Mouse (Mus musculus): Measurements from ENCODE around the gene Ifrd2. TPM values are rescaled to one million over a fixed set of nuclear protein-coding genes. Genes with fewer than 3 reads are reported as not detected.

The Ifrd2 gene
- polyA plus RNA-seq, 1 experiment from 2014 or later, result 64.6 TPM

GRCm38 (mm10) chr9:107606591-107606990 is 19.1 kb downstream of the Ifrd2 start:
- Histone ChIP-seq H3K9ac (peak overlapping the region; percentile 29; the same call in 1 of the 2 replicates), H3K27me3 (ENCODE audit: insufficient read depth, low read length) (no peaks in the 10 kb centered on the region), H3K9me3 (ENCODE audit: low read depth, low read length) (no peaks in the 10 kb centered on the region), H3K27ac (ENCODE audit: low read depth) (peak overlapping the region; percentile 50; the same call in 1 of the 2 replicates), H3K4me3 (ENCODE audit: low read depth, low read length) (peak overlapping the region; percentile 12; the same call in 1 of the 2 replicates), H3K36me3 (ENCODE audit: insufficient read depth) (no peaks in the 10 kb centered on the region), H3K4me1 (ENCODE audit: insufficient read depth) (peaks cover 31% of the 10 kb centered on the region), H3K4me2 (peak overlapping the region; percentile 47)
- no peak for TF ChIP-seq CTCF (IDR thresholded peaks at IDR 0.05; ENCODE audit: low read depth)
- no peak for DNase-seq
- no peak for ATAC-seq (ENCODE audit: insufficient read depth)
- WGBS, result 12% methylated on average over 9 of the region's 9 CpGs

- no peak for DNase-seq
- peak overlapping the region; percentile 29; the same call in 1 of the 2 replicates for H3K9ac ChIP-seq
Observed at GRCm38 (mm10) chr9:107607036-107607435, 19.6 kb downstream of the Ifrd2 start.

GRCm38 (mm10) chr9:107607653-107608245 is 20.3 kb downstream of the Ifrd2 start:
- H3K36me3 ChIP-seq (ENCODE audit: insufficient read depth), result no peaks in the 10 kb centered on the region
- H3K27ac ChIP-seq (ENCODE audit: low read depth), result peak overlapping the region; percentile 54; the same call in 1 of the 2 replicates
- H3K27me3 ChIP-seq (ENCODE audit: insufficient read depth, low read length), result no peaks in the 10 kb centered on the region
- TF ChIP-seq CTCF (IDR thresholded peaks at IDR 0.05; ENCODE audit: low read depth), result no peak
- peak overlapping the region; percentile 47; the same call in 1 of the 2 replicates for H3K4me2 ChIP-seq
- ATAC-seq (ENCODE audit: insufficient read depth), result no peak
- 23% methylated on average over 9 of the region's 9 CpGs for WGBS
- no peak overlapping the region for H3K4me3 ChIP-seq (ENCODE audit: low read depth, low read length)
- peak overlapping the region; percentile 30; the same call in 1 of the 2 replicates for H3K9ac ChIP-seq
- peaks cover 39% of the 10 kb centered on the region for H3K4me1 ChIP-seq (ENCODE audit: insufficient read depth)
- no peaks in the 10 kb centered on the region for H3K9me3 ChIP-seq (ENCODE audit: low read depth, low read length)
- no peak for DNase-seq

More at GRCm38 (mm10) chr9:107607036-107607435, 19.6 kb downstream of the Ifrd2 start:
- Histone ChIP-seq H3K36me3 (ENCODE audit: insufficient read depth) (no peaks in the 10 kb centered on the region), H3K27me3 (ENCODE audit: insufficient read depth, low read length) (no peaks in the 10 kb centered on the region), H3K4me3 (ENCODE audit: low read depth, low read length) (peak overlapping the region; percentile 12; the same call in 1 of the 2 replicates), H3K4me2 (peak overlapping the region; percentile 47), H3K4me1 (ENCODE audit: insufficient read depth) (peaks cover 35% of the 10 kb centered on the region), H3K9me3 (ENCODE audit: low read depth, low read length) (no peaks in the 10 kb centered on the region), H3K27ac (ENCODE audit: low read depth) (peak overlapping the region; percentile 54; the same call in 1 of the 2 replicates)
- no peak for ATAC-seq (ENCODE audit: insufficient read depth)
- 53% methylated on average over 2 of the region's 2 CpGs for WGBS
- TF ChIP-seq CTCF (IDR thresholded peaks at IDR 0.05; ENCODE audit: low read depth), result no peak

DNA sequence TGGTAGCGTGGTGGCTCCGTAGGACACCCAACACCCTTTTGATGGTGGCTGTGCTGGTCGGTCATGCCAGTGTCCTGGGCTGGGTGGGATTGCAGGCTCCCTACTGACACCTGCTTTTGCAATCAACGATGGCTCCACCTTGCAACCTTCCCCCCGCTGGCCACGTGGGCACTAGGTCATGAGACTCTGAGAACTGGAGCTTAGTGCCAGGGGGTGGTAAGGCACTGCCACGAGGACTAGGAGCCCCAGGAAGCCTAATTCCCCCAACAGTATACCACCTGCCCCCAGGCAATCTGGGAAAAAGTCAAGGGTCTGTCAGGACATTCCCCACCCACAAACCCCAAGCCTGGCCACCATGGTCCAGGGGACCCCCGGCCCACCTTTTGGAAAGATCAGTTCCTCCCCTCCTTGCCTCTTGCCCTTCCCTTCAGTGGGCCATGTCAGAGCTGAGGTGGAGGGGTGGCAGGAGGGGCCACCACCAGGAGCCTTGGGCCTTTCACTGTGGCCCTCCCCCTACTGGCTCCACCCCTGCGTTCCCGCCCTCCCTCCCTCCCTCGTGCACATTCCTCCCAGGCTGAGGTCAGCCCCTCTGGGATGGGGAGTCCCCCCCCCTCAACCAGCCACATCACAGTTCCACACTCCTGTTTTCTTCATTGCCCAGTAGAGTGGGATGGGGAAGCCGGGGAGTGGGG is 21.4 kb downstream of the Ifrd2 start, which contains the start of gene Sema3b:
Sema3b (minus strand) TSS at position 489 of the 692 bp plus-strand sequence.
- no peak for TF ChIP-seq CTCF (IDR thresholded peaks at IDR 0.05; ENCODE audit: low read depth)
- Histone ChIP-seq H3K36me3 (ENCODE audit: insufficient read depth) (peaks cover 4% of the 10 kb centered on the region; the same call in 1 of the 2 replicates), H3K9ac (no peak within 1 kb of the TSS; the same call in 1 of the 2 replicates), H3K4me2 (peak within 1 kb of the TSS; percentile 47), H3K4me1 (ENCODE audit: insufficient read depth) (peaks cover 39% of the 10 kb centered on the region), H3K9me3 (ENCODE audit: low read depth, low read length) (no peaks in the 10 kb centered on the region), H3K27ac (ENCODE audit: low read depth) (peak within 1 kb of the TSS; percentile 54; the same call in 1 of the 2 replicates), H3K27me3 (ENCODE audit: insufficient read depth, low read length) (no peaks in the 10 kb centered on the region), H3K4me3 (ENCODE audit: low read depth, low read length) (no peak within 1 kb of the TSS)
- ATAC-seq (ENCODE audit: insufficient read depth) (no peak), DNase-seq (peak; percentile 45)
- 40% methylated on average over 12 of the region's 12 CpGs for WGBS

DNA sequence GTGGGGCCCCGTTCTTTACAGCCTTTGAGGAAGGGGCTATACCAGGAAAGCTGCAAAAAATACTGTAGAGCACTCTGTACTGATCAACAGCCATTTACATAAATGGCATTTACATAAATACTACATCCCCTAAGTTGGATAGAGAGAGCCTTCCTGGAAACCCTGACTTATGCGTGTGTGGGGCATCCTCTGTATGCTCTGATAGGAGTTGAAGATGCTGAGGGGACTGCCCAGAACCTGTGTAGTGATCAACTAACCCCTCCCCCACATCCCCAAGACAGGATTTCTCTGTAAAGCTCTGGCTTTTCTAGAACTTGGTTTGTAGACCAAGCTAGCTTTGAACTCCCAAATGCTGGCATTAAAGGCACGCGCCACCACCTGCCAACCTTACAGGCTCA is 22.0 kb downstream of the Ifrd2 start:
- WGBS, result 69% methylated on average over 4 of the region's 4 CpGs
- no peaks in the 10 kb centered on the region for H3K9me3 ChIP-seq (ENCODE audit: low read depth, low read length)
- H3K27me3 ChIP-seq (ENCODE audit: insufficient read depth, low read length), result no peaks in the 10 kb centered on the region
- H3K36me3 ChIP-seq (ENCODE audit: insufficient read depth), result peaks cover 10% of the 10 kb centered on the region
- no peak overlapping the region for H3K4me2 ChIP-seq
- no peak overlapping the region for H3K27ac ChIP-seq (ENCODE audit: low read depth)
- peaks cover 39% of the 10 kb centered on the region for H3K4me1 ChIP-seq (ENCODE audit: insufficient read depth)
- H3K9ac ChIP-seq, result no peak overlapping the region
- TF ChIP-seq CTCF (IDR thresholded peaks at IDR 0.05; ENCODE audit: low read depth), result no peak
- ATAC-seq (ENCODE audit: insufficient read depth) (no peak), DNase-seq (no peak)
- no peak overlapping the region for H3K4me3 ChIP-seq (ENCODE audit: low read depth, low read length)

DNA sequence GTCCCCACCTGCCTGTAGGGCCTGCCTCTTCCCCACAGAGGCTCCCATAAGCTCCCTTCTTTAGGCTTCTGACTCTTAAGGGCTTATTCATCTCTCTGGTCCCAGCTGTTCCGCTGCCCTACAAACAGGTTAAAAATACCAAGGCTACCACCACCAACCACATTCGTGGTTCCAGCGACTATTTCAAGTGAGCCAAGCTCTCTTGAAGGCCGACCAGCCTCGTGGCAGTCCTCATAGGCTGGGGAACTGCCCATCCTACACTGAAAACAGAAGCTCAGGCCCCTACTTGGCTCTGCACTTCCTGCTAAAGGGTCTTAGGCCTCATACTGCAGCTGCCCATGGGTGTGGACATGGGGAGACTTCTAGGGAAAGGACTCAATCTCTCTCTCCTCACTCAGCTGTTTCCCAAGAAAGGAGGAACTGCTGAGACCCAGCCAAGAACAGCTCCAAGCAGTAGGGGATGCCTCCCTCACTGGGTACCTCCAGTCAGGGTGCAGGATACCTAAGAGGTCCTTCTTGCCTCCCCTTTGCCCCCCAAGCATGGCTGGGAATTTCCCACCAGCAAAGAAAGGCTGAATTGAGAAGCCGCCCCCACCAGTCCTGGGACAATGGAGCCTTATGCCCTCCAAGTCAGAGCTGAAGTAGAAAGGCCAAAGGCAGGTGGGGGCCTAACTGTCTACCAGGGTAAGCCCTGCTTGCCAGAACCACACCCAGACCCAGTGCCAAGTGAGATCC is 24.2 kb downstream of the Ifrd2 start:
- H3K4me3 ChIP-seq (ENCODE audit: low read depth, low read length), result peak overlapping the region; percentile 34; the same call in 1 of the 2 replicates
- 67% methylated on average over 6 of the region's 6 CpGs for WGBS
- H3K9ac ChIP-seq, result peak overlapping the region; percentile 66
- no peak for DNase-seq
- peak overlapping the region; percentile 79 for H3K4me2 ChIP-seq
- ATAC-seq (ENCODE audit: insufficient read depth), result no peak
- H3K27ac ChIP-seq (ENCODE audit: low read depth), result peak overlapping the region; percentile 96
- H3K4me1 ChIP-seq (ENCODE audit: insufficient read depth), result peaks cover 33% of the 10 kb centered on the region
- H3K9me3 ChIP-seq (ENCODE audit: low read depth, low read length), result no peaks in the 10 kb centered on the region
- no peak for TF ChIP-seq CTCF (IDR thresholded peaks at IDR 0.05; ENCODE audit: low read depth)
- H3K36me3 ChIP-seq (ENCODE audit: insufficient read depth), result peaks cover 32% of the 10 kb centered on the region
- H3K27me3 ChIP-seq (ENCODE audit: insufficient read depth, low read length), result no peaks in the 10 kb centered on the region

All from lung, embryonic 14.5 days (tissue).